Mouse (Mus musculus) C2C12 (cell line): ENCODE data around the gene Casd1. TPM values are rescaled to one million over a fixed set of nuclear protein-coding genes. Genes with fewer than 3 reads are reported as not detected.

Experiments
- H3K27me3 ChIP-seq: one replicate; pipeline ENCODE4 v1.6.1; 2011; ENCODE audit not compliant: control insufficient read depth, insufficient read depth, insufficient read length
- H3K36me3 ChIP-seq: one replicate; pipeline ENCODE4 v1.6.1; 2011; ENCODE audit not compliant: control insufficient read depth, insufficient read depth
- H3K4me3 ChIP-seq: one replicate; pipeline ENCODE4 v1.5.1; 2011; ENCODE audit warnings: mild to moderate bottlenecking, control low read depth; ENCODE audit not compliant: poor library complexity, insufficient read depth, severe bottlenecking
- H3K79me2 ChIP-seq: one replicate; pipeline ENCODE4 v1.6.1; 2011; ENCODE audit not compliant: control insufficient read depth, insufficient read depth
- H3K79me3 ChIP-seq: one replicate; pipeline ENCODE4 v1.6.1; 2011; ENCODE audit warnings: low read depth, control low read depth
- H3ac ChIP-seq: one replicate; pipeline ENCODE3; 2011; ENCODE audit warnings: low read depth; ENCODE audit not compliant: control insufficient read depth, insufficient read length
- CEBPB ChIP-seq: IDR thresholded peaks from one replicate; pipeline ENCODE4 v1.6.1; 2011; ENCODE audit warnings: low read depth, mild to moderate bottlenecking, control low read depth, moderate library complexity
- CTCF ChIP-seq: IDR thresholded peaks from one replicate; pipeline ENCODE4 v1.5.1; 2011; ENCODE audit not compliant: control insufficient read depth, insufficient read depth, insufficient read length
- FOSL1 ChIP-seq: IDR thresholded peaks from one replicate; pipeline ENCODE4 v1.8.0; 2011; ENCODE audit warnings: mild to moderate bottlenecking, low read length; ENCODE audit not compliant: poor library complexity, insufficient read depth, severe bottlenecking
- MAX ChIP-seq: IDR thresholded peaks from one replicate; pipeline ENCODE4 v1.6.1; 2011; ENCODE audit warnings: mild to moderate bottlenecking, control low read depth
- MYOD1 ChIP-seq: IDR thresholded peaks from one replicate; pipeline ENCODE4 v1.6.1; 2011; ENCODE audit warnings: low read depth; ENCODE audit not compliant: control insufficient read depth, insufficient read length
- MYOG ChIP-seq: IDR thresholded peaks from one replicate; pipeline ENCODE4 v1.6.1; 2011; ENCODE audit not compliant: control insufficient read depth, insufficient read length; ENCODE audit errors: extremely low read depth
- USF1 ChIP-seq: IDR thresholded peaks from one replicate; pipeline ENCODE4 v1.6.1; 2011; ENCODE audit warnings: low read depth, mild to moderate bottlenecking, control low read depth, moderate library complexity
- polyA plus RNA-seq: library from polyadenylated mRNA; unstranded; fragments of >200 nt; fragmentation: generic; extraction: Trizol; gene quantifications from one replicate; pipeline ENCODE4 v1.2.1, GENCODE M21; 2012; ENCODE audit warnings: missing spikeins

Gene Casd1
- polyA plus RNA-seq, 1 experiment = 4.9 TPM

DNA sequence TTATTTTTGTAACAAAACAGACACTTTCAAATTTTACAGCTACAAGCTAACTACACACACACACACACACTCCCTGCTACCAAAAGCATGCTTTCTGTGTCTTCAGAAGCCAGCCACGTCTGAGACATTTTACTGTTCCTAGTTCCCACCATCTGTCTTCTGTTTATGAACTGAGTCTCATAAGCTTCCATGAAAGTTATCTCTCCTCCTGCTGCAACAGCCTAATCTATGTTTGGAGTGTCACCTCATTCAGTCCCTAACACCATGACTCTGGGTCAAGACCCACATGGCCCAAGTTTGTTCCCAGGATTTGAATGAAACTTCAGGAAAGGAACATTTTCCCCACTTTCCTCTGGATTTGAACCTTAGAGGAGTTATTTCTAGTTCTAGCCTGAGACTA, 38.2 kb upstream of the Casd1 start:
- H3ac ChIP-seq = no peak overlapping the region
- TF ChIP-seq USF1 = no peak
- TF ChIP-seq MYOG = no peak
- no peak for TF ChIP-seq CTCF
- TF ChIP-seq MYOD1 = no peak
- TF ChIP-seq FOSL1 = no peak
- TF ChIP-seq CEBPB = no peak
- no peak for TF ChIP-seq MAX
- no peaks in the 10 kb centered on the region for H3K36me3 ChIP-seq
- H3K4me3 ChIP-seq = no peak overlapping the region
- no peaks in the 10 kb centered on the region for H3K79me2 ChIP-seq
- no peaks in the 10 kb centered on the region for H3K79me3 ChIP-seq
- no peaks in the 10 kb centered on the region for H3K27me3 ChIP-seq

DNA sequence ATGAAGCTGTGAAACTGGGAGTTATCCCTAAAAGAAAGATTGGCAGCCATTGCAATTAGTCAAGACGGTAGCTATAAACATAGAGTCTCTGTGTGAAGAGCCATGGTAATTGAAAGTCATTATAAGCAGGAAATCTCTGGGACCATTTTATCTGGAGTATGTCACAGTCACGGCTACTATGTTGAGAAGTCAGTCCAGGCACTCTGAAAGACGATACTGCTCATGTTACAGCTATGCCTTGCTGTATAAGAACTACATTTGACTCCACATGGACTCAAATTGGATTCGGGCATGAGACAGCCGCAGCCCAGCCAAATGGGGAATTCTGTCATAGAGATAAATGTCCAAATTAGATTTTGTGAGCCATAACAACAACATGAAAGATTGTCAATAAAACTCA, 37.2 kb upstream of the Casd1 start:
- Histone ChIP-seq H3ac (no peak overlapping the region), H3K36me3 (no peaks in the 10 kb centered on the region), H3K79me2 (no peaks in the 10 kb centered on the region), H3K4me3 (no peak overlapping the region), H3K79me3 (no peaks in the 10 kb centered on the region), H3K27me3 (no peaks in the 10 kb centered on the region)
- TF ChIP-seq CEBPB (no peak), MYOG (no peak), MYOD1 (no peak), FOSL1 (no peak), MAX (no peak), CTCF (no peak), USF1 (no peak)

DNA sequence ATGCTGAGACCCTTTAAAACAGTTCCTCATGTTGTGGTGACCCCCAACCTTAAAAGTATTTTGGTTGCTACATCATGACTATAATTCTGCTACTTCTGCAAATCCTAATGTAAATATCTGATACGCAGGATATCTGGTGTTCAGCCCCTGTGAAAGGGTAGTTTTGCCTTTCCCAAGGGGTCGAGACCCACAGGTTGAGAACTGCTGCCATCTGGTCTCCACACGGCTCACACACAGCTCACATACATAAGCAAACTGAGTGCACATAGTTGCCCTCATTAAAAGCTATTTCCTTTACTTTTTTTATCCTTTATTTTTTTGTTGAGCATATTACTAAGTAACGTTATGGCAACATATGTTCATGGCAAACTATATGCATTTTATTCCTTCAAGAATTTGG, 30.2 kb upstream of the Casd1 start:
- no peaks in the 10 kb centered on the region for H3K79me2 ChIP-seq
- H3ac ChIP-seq = no peak overlapping the region
- no peaks in the 10 kb centered on the region for H3K79me3 ChIP-seq
- no peak overlapping the region for H3K4me3 ChIP-seq
- H3K27me3 ChIP-seq = no peaks in the 10 kb centered on the region
- no peaks in the 10 kb centered on the region for H3K36me3 ChIP-seq
- TF ChIP-seq MYOD1 (no peak), USF1 (no peak), CEBPB (no peak), MAX (no peak), MYOG (no peak), FOSL1 (no peak), CTCF (no peak)

DNA sequence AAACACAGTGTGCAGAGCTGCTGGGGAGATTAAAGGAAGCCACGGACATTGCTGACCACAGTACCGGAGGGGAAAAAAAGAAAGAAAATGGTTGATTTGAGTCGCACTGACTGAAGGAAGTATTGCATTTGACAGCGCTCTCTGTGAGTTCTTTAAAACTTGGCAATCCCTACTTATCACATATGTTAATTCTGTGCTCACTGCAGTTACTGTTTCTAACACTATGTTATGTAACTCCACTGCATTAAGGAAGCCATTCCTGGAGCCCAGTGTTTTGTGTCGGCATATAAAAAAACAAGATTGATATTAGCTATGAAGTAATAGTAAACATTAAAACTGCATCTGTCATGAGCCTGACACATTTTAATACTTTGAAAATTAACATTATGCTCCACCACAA, 22.9 kb upstream of the Casd1 start:
- Histone ChIP-seq H3K4me3 (no peak overlapping the region), H3K79me3 (no peaks in the 10 kb centered on the region), H3K79me2 (no peaks in the 10 kb centered on the region), H3ac (no peak overlapping the region), H3K36me3 (no peaks in the 10 kb centered on the region), H3K27me3 (peaks cover 5% of the 10 kb centered on the region)
- no peak for TF ChIP-seq MAX
- no peak for TF ChIP-seq CEBPB
- TF ChIP-seq MYOD1 = no peak

DNA sequence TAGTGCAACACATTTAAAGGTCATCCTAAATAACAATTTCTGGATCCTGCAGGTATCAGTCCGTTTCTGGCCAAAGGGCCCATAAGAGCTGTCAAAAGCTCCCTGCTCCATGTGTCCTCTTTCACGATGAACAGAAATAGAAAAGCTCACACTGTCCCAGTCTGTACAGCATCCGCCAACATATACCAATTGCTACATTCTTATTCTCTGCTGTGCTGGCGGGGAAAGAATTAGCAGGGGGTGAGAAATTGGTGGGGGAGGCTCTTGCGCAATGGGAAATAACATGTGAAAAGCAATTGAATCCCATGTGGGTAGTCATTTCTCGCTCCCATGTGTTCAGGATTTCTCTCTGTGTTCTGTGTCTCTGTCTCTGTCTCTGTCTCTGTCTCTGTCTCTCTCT, 22.3 kb upstream of the Casd1 start:
- H3K36me3 ChIP-seq = no peaks in the 10 kb centered on the region
- H3K79me3 ChIP-seq = no peaks in the 10 kb centered on the region
- H3K4me3 ChIP-seq = no peak overlapping the region
- TF ChIP-seq CTCF = no peak
- no peak for TF ChIP-seq FOSL1
- no peak for TF ChIP-seq MYOG
- peak; percentile 29 for TF ChIP-seq CEBPB
- H3ac ChIP-seq = no peak overlapping the region
- H3K79me2 ChIP-seq = no peaks in the 10 kb centered on the region
- H3K27me3 ChIP-seq = peaks cover 5% of the 10 kb centered on the region

DNA sequence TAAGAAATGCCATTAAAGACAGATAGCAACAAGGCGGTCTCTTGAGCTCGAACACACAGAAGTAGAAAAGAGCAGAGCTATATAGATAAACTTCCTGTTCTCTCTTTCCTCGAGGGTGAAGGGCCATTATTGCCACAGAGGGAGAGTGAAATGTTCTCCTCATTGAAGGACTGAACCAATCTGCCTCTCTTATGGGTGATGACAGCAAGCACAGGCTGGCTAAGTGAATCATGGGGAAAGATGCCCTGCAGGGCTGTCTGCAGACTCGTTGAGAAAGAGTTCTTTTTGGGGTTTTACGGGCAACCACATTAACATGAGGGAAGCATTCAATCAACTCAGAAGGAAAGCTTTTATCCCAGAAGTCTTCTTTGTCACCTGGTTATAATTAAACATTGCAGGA, 21.0 kb upstream of the Casd1 start:
- no peaks in the 10 kb centered on the region for H3K36me3 ChIP-seq
- no peaks in the 10 kb centered on the region for H3K79me2 ChIP-seq
- no peak overlapping the region for H3K4me3 ChIP-seq
- no peak for TF ChIP-seq CEBPB
- TF ChIP-seq MYOD1 = no peak
- TF ChIP-seq CTCF = no peak
- H3ac ChIP-seq = no peak overlapping the region
- H3K79me3 ChIP-seq = no peaks in the 10 kb centered on the region
- H3K27me3 ChIP-seq = peaks cover 5% of the 10 kb centered on the region

DNA sequence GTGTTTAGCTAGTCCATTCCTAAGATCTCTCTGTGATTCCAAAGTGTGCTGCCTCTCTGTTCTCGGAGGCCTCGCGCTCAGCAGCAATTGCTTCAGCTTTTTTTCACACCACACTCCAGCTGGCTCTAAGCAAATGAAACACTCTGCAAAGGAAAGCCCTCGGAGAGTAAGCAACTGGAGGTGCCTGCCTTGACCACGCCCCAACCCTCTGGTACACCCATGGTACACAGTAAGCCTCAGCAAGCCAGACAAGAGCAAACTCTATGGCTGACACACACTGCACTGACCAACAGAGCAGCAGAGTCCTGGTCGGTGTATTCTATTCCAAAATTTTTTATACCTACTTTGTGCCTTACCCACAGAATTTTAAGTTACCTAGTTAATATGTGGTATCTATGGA, 17.2 kb upstream of the Casd1 start:
- H3ac ChIP-seq = no peak overlapping the region
- H3K4me3 ChIP-seq = no peak overlapping the region
- H3K79me3 ChIP-seq = no peaks in the 10 kb centered on the region
- no peaks in the 10 kb centered on the region for H3K36me3 ChIP-seq
- peaks cover 5% of the 10 kb centered on the region for H3K27me3 ChIP-seq
- TF ChIP-seq MAX (no peak), CTCF (no peak), MYOG (no peak), FOSL1 (no peak), CEBPB (no peak), USF1 (no peak), MYOD1 (no peak)
- no peaks in the 10 kb centered on the region for H3K79me2 ChIP-seq
